Mouse (Mus musculus): ENCODE measurements around the gene Eif5a. TPM values are rescaled to one million over a fixed set of nuclear protein-coding genes. Genes with fewer than 3 reads are reported as not detected.

Eif5a gene
- total and polyA plus RNA-seq, 3 experiments = 1,419 to 3,314 (median 2,729) TPM

- dilution Hi-C loops (cut with MboI; ENCODE audit: extremely low pct_ligation_motif_present, extremely low pct_unique_long_range_greater_than_20kb, low sequenced_read_pairs) (no loop called here), in situ Hi-C loops (cut with MboI; ENCODE audit: low pct_ligation_motif_present, low pct_unique_long_range_greater_than_20kb, low sequenced_read_pairs) (no loop called here)
- H3K36me3 ChIP-seq (replicated peaks in 1 of 2; ENCODE audit: control insufficient read depth in 1 of 2, insufficient read depth in 1 of 2, low read length in 1 of 2) = peaks cover 14 to 35% of the 10 kb centered on the region in 2 experiments
- no peak overlapping the region for H3K27ac ChIP-seq (ENCODE audit: insufficient read depth, low read depth)
- TF ChIP-seq NRF1 (IDR thresholded peaks at IDR 0.05; ENCODE audit: low read depth, low read length) (no peak), CHD2 (IDR thresholded peaks at IDR 0.05; ENCODE audit: low read length) (0 out of 2 replicates have a peak, but pooled peaks have one; percentile 12), PAX5 (IDR thresholded peaks at IDR 0.05; ENCODE audit: low read length) (no peak), BHLHE40 (IDR thresholded peaks at IDR 0.05; ENCODE audit: low read depth, low read length) (no peak), ELF1 (IDR thresholded peaks at IDR 0.05; ENCODE audit: low read depth, low read length) (no peak), TBP (conservative IDR thresholded peaks at IDR 0.05; ENCODE audit: low read depth, low read length) (no peak), ETS1 (conservative IDR thresholded peaks at IDR 0.05; ENCODE audit: low read depth, low read length) (no peak), ZNF384 (IDR thresholded peaks at IDR 0.05; ENCODE audit: low read depth, low read length) (no peak), JUND (conservative IDR thresholded peaks at IDR 0.05; ENCODE audit: low read depth, low read length) (no peak), POLR2AphosphoS2 (IDR thresholded peaks at IDR 0.05; ENCODE audit: low read depth, low read length) (peak; percentile 73), JUN (IDR thresholded peaks at IDR 0.05; ENCODE audit: insufficient read depth, low read depth, low read length) (no peak), HCFC1 (IDR thresholded peaks at IDR 0.05; ENCODE audit: low read depth, low read length) (no peak), SIN3A (IDR thresholded peaks at IDR 0.05; ENCODE audit: low read length) (no peak), MAZ (IDR thresholded peaks at IDR 0.05; ENCODE audit: low read depth, low read length) (no peak)
- no peak overlapping the region for H3K4me3 ChIP-seq (replicated peaks in 1 of 3; ENCODE audit: low read depth in 2 of 3, low read length in 2 of 3, poor library complexity in 1 of 3)
- peaks cover 19 to 36% of the 10 kb centered on the region in 2 experiments for H3K4me1 ChIP-seq (ENCODE audit: control insufficient read depth in 1 of 2, insufficient read depth in 2 of 2)
- no peaks in the 10 kb centered on the region for H3K27me3 ChIP-seq (replicated peaks)
- H3K79me2 ChIP-seq (replicated peaks; ENCODE audit: control insufficient read depth, extremely low read depth, insufficient read depth, poor library complexity, severe bottlenecking) = no peaks in the 10 kb centered on the region
- peaks cover 24% of the 10 kb centered on the region for H3K9me3 ChIP-seq (replicated peaks; ENCODE audit: low read length)
- no peak for DNase-seq (ENCODE audit: extremely low read depth)
- H3K9ac ChIP-seq (ENCODE audit: insufficient read depth, low read depth) = no peak overlapping the region
- no peak overlapping the region for H3K4me2 ChIP-seq (ENCODE audit: insufficient read depth, low read depth, poor library complexity, severe bottlenecking)
These were observed 45.2 kb upstream of the Eif5a start for GRCm38 (mm10) chr11:69966860-69967517.

GRCm38 (mm10) chr11:69966006-69966859 lies 44.5 kb upstream of the Eif5a start:
- H3K27me3 ChIP-seq (replicated peaks) = no peaks in the 10 kb centered on the region
- H3K79me2 ChIP-seq (replicated peaks; ENCODE audit: control insufficient read depth, extremely low read depth, insufficient read depth, poor library complexity, severe bottlenecking) = no peaks in the 10 kb centered on the region
- H3K9ac ChIP-seq (ENCODE audit: insufficient read depth, low read depth) = no peak overlapping the region
- no peak overlapping the region for H3K4me3 ChIP-seq (replicated peaks in 1 of 3; ENCODE audit: low read depth in 2 of 3, low read length in 2 of 3, poor library complexity in 1 of 3)
- H3K4me2 ChIP-seq (ENCODE audit: insufficient read depth, low read depth, poor library complexity, severe bottlenecking) = no peak overlapping the region
- H3K27ac ChIP-seq (ENCODE audit: insufficient read depth, low read depth) = no peak overlapping the region
- no peak for TF ChIP-seq SIN3A (IDR thresholded peaks at IDR 0.05; ENCODE audit: low read length)
- no peak for TF ChIP-seq JUN (IDR thresholded peaks at IDR 0.05; ENCODE audit: insufficient read depth, low read depth, low read length)
- TF ChIP-seq ELF1 (IDR thresholded peaks at IDR 0.05; ENCODE audit: low read depth, low read length) = no peak
- no peak for TF ChIP-seq MAX (IDR thresholded peaks at IDR 0.05; ENCODE audit: low read length)
- no peak for TF ChIP-seq TBP (conservative IDR thresholded peaks at IDR 0.05; ENCODE audit: low read depth, low read length)
- no peak for TF ChIP-seq CHD1 (IDR thresholded peaks at IDR 0.05; ENCODE audit: low read depth, low read length)
- TF ChIP-seq POLR2AphosphoS2 (IDR thresholded peaks at IDR 0.05; ENCODE audit: low read depth, low read length) = no peak
- no peak for TF ChIP-seq JUND (conservative IDR thresholded peaks at IDR 0.05; ENCODE audit: low read depth, low read length)
- TF ChIP-seq RCOR1 (conservative IDR thresholded peaks at IDR 0.05; ENCODE audit: low read depth, low read length) = no peak
- no peak for TF ChIP-seq POLR2A (IDR thresholded peaks at IDR 0.05; ENCODE audit: low read depth, low read length)
- no peak for TF ChIP-seq USF1 (IDR thresholded peaks at IDR 0.05; ENCODE audit: low read depth, low read length)
- no peak for TF ChIP-seq E2F4 (IDR thresholded peaks at IDR 0.05; ENCODE audit: insufficient replicate concordance, low read depth, low read length)
- peaks cover 19 to 35% of the 10 kb centered on the region in 2 experiments for H3K4me1 ChIP-seq (ENCODE audit: control insufficient read depth in 1 of 2, insufficient read depth in 2 of 2)
- no peak for DNase-seq (ENCODE audit: extremely low read depth)
- H3K9me3 ChIP-seq (replicated peaks; ENCODE audit: low read length) = peaks cover 24% of the 10 kb centered on the region
- in situ Hi-C loops (cut with MboI; ENCODE audit: low pct_ligation_motif_present, low pct_unique_long_range_greater_than_20kb, low sequenced_read_pairs) (no loop called here), dilution Hi-C loops (cut with MboI; ENCODE audit: extremely low pct_ligation_motif_present, extremely low pct_unique_long_range_greater_than_20kb, low sequenced_read_pairs) (no loop called here)
- H3K36me3 ChIP-seq (replicated peaks in 1 of 2; ENCODE audit: control insufficient read depth in 1 of 2, insufficient read depth in 1 of 2, low read length in 1 of 2) = peaks cover 11 to 29% of the 10 kb centered on the region in 2 experiments
